Mouse (Mus musculus) limb, embryonic 14.5 days (tissue): ENCODE measurements around the gene G530012D18Rik. TPM values are rescaled to one million over a fixed set of nuclear protein-coding genes. Genes with fewer than 3 reads are reported as not detected.

Experiments used
- polyA plus RNA-seq, 2 experiments: library from polyadenylated mRNA; depleted of rRNA in 1 of 2; stranded (reverse) in 1 of 2; unstranded in 1 of 2; fragments of >200 nt; fragmentation: Nextera tagmentation in 1 of 2; extraction: Ambion mirVana in 1 of 2; gene quantifications; 2 replicates each; pipeline versions ENCODE4 v1.2.1 to v1.2.3; 2012 to 2014

The G530012D18Rik gene
- polyA plus RNA-seq, 2 experiments = not detected

Other genes with a start within 250 kb of the G530012D18Rik start
- 1.9 and 2.1 TPM in 2 replicates for gene Sp110, start 23.1 kb downstream of the G530012D18Rik start, polyA plus RNA-seq (2012; rRNA removed)
- 2.0 and 2.1 TPM in 2 replicates for gene Sp110, start 23.1 kb downstream of the G530012D18Rik start, polyA plus RNA-seq (2014; fragmentation: Nextera tagmentation; extraction: Ambion mirVana)
- 0.91 and 0.94 TPM in 2 replicates for gene Sp140, start 24.7 kb downstream of the G530012D18Rik start, polyA plus RNA-seq (2012; rRNA removed)
- 1.4 and 1.6 TPM in 2 replicates for gene Sp140, start 24.7 kb downstream of the G530012D18Rik start, polyA plus RNA-seq (2014; fragmentation: Nextera tagmentation; extraction: Ambion mirVana)
- 0.59 and 1.2 TPM in 2 replicates for gene Sp100, start 74.3 kb downstream of the G530012D18Rik start, polyA plus RNA-seq (2012; rRNA removed)
- 0.39 and 1.5 TPM in 2 replicates for gene Sp100, start 74.3 kb downstream of the G530012D18Rik start, polyA plus RNA-seq (2014; fragmentation: Nextera tagmentation; extraction: Ambion mirVana)
- 2.8 and 3.1 TPM in 2 replicates for gene A630001G21Rik, start 203.0 kb downstream of the G530012D18Rik start, polyA plus RNA-seq (2012; rRNA removed)
- 1.4 and 1.7 TPM in 2 replicates for gene A630001G21Rik, start 203.0 kb downstream of the G530012D18Rik start, polyA plus RNA-seq (2014; fragmentation: Nextera tagmentation; extraction: Ambion mirVana)
- 59.4 and 61.4 TPM in 2 replicates for gene Cab39, start 217.8 kb downstream of the G530012D18Rik start, polyA plus RNA-seq (2012; rRNA removed)
- gene Cab39, start 217.8 kb downstream of the G530012D18Rik start, polyA plus RNA-seq (2014; fragmentation: Nextera tagmentation; extraction: Ambion mirVana) = 48.9 and 49.2 TPM in 2 replicates